Mouse (Mus musculus): ENCODE measurements around the gene Slx1b. TPM values are rescaled to one million over a fixed set of nuclear protein-coding genes. Genes with fewer than 3 reads are reported as not detected.

The Slx1b gene
- polyA plus RNA-seq, 1 experiment: 9.5 TPM

DNA sequence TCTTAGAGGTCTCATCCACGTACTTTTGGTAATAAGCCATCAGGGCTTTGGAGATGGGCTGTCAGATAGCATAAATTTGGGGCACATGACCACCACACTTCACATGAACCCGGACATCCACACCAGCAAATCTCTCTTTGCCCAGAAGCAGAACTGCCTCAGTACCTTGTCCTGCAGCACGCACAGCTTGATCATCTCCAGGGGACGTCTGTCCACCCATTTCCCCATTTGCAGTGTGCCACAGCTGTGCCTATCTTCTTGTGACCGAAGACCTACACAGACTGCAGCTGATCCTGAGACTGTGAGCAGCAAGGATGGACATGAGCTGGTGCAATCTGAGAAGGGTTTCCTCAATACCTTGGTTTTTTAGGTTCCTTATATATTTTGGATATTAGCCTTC, 30.1 kb upstream of the Slx1b start:
- Histone ChIP-seq H3K4me3 (ENCODE audit: control insufficient read depth, low read depth, low read length) (no peak overlapping the region), H3K27ac (ENCODE audit: control insufficient read depth, insufficient read depth, low read depth, low read length) (no peak overlapping the region)
- TF ChIP-seq CTCF (IDR thresholded peaks at IDR 0.05; ENCODE audit: control insufficient read depth, insufficient read depth, insufficient replicate concordance, low read depth, low read length): no peak
- no peak for TF ChIP-seq POLR2A (IDR thresholded peaks at IDR 0.05; ENCODE audit: control insufficient read depth, low read depth, low read length)

DNA sequence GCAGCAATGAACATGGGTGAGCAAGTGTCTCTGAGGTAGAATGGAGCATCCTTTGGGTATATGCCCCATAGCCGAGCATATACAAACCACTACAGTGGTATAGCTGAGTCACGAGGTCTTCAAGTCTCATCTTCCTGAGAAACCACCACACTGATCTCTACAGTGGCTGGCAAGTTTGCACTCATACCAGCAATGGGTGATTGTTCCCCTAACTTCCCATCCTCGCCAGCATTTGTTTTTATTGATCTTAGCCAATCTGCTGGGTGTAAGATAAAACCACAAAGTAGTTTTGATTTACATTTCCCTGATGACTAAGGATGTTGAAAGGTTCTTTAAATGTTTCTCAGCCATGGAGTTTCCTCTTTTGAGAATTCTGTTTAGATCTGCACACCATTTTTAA, 29.5 kb upstream of the Slx1b start:
- Histone ChIP-seq H3K4me1 (ENCODE audit: control insufficient read depth, insufficient read depth, low read length) (no peaks in the 10 kb centered on the region), H3K27me3 (ENCODE audit: control insufficient read depth, insufficient read depth, low read length) (no peaks in the 10 kb centered on the region), H3K36me3 (ENCODE audit: control insufficient read depth, insufficient read depth, low read length) (no peaks in the 10 kb centered on the region), H3K27ac (ENCODE audit: control insufficient read depth, insufficient read depth, low read depth, low read length) (no peak overlapping the region), H3K4me3 (ENCODE audit: control insufficient read depth, low read depth, low read length) (no peak overlapping the region)
- no peak for TF ChIP-seq POLR2A (IDR thresholded peaks at IDR 0.05; ENCODE audit: control insufficient read depth, low read depth, low read length)
- no peak for TF ChIP-seq CTCF (IDR thresholded peaks at IDR 0.05; ENCODE audit: control insufficient read depth, insufficient read depth, insufficient replicate concordance, low read depth, low read length)

More for the DNA sequence above, 30.1 kb upstream of the Slx1b start:
- Histone ChIP-seq H3K4me1 (ENCODE audit: control insufficient read depth, insufficient read depth, low read length) (no peaks in the 10 kb centered on the region), H3K27me3 (ENCODE audit: control insufficient read depth, insufficient read depth, low read length) (no peaks in the 10 kb centered on the region), H3K36me3 (ENCODE audit: control insufficient read depth, insufficient read depth, low read length) (no peaks in the 10 kb centered on the region)

DNA sequence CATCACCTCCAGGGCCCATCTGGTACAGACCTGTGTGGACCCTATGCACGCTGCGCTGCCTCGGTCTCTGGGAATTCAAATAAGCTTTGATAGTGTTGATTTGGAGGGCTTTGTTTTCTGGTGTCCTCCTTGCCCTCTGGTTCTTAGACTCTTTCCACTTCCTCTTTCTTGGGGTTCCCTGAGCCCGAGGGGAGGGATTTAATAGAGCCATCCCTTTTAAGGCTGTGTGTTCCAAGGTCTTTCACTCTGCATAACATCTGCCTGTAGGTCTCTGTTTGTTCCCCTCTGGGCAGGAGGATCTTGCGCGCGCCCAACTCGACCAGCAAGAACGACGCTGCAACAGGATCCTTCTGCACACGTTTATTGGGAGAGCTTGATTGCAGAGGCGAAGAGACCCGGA, 26.1 kb upstream of the Slx1b start:
- Histone ChIP-seq H3K4me3 (ENCODE audit: control insufficient read depth, low read depth, low read length) (no peak overlapping the region), H3K36me3 (ENCODE audit: control insufficient read depth, insufficient read depth, low read length) (no peaks in the 10 kb centered on the region), H3K4me1 (ENCODE audit: control insufficient read depth, insufficient read depth, low read length) (no peaks in the 10 kb centered on the region), H3K27ac (ENCODE audit: control insufficient read depth, insufficient read depth, low read depth, low read length) (no peak overlapping the region), H3K27me3 (ENCODE audit: control insufficient read depth, insufficient read depth, low read length) (no peaks in the 10 kb centered on the region)
- TF ChIP-seq POLR2A (IDR thresholded peaks at IDR 0.05; ENCODE audit: control insufficient read depth, low read depth, low read length) (no peak), CTCF (IDR thresholded peaks at IDR 0.05; ENCODE audit: control insufficient read depth, insufficient read depth, insufficient replicate concordance, low read depth, low read length) (no peak)

DNA sequence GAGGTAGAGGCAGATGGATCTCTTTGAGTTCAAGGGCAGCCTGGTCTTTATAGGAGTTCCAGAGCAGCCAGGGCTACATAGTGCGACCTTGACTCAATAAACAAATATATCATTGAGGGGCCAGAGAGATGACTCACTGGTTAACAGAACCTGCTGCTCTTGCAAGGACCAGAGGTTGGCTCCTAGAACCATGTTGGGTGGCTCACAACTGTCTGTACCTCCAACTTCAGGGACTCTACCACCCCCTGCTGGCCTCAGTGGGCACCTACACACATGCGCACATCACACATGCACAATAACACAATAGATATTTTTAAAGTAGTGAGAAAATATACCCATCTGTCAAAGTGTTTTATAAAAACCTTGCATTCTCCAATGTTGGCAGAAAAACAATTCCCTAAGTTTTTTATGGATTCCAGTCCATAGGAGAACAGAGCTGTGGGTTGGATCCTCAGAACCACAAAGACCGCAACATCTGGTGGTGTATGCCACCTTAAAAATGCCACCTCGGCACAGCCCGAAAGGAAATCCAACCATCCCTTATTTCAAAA, 23.3 kb upstream of the Slx1b start:
- no peak overlapping the region for H3K27ac ChIP-seq (ENCODE audit: control insufficient read depth, insufficient read depth, low read depth, low read length)
- no peak overlapping the region for H3K4me3 ChIP-seq (ENCODE audit: control insufficient read depth, low read depth, low read length)
- no peaks in the 10 kb centered on the region for H3K4me1 ChIP-seq (ENCODE audit: control insufficient read depth, insufficient read depth, low read length)
- no peaks in the 10 kb centered on the region for H3K36me3 ChIP-seq (ENCODE audit: control insufficient read depth, insufficient read depth, low read length)
- TF ChIP-seq CTCF (IDR thresholded peaks at IDR 0.05; ENCODE audit: control insufficient read depth, insufficient read depth, insufficient replicate concordance, low read depth, low read length) (peak; percentile 63; the same call in 1 of the 2 replicates), POLR2A (IDR thresholded peaks at IDR 0.05; ENCODE audit: control insufficient read depth, low read depth, low read length) (no peak)
- H3K27me3 ChIP-seq (ENCODE audit: control insufficient read depth, insufficient read depth, low read length): no peaks in the 10 kb centered on the region

DNA sequence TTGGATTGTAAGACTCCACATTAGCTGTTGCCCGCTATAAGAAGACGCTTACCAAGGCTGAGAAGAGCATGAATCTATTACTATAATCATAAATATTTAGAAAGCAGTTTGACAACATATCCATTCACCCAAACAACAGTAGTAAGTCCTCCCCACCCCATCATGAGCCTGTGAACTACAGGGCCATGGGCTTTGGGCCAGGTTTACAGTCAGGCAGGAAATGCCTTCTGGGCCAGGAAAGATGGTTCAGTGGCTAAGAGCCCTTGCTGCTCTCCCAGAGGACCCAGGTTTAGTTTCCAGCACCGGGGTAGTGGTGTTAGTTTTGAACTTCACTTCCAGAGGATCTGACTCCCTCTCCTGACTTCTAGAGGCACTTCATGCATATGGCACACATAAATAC, 22.0 kb upstream of the Slx1b start:
- Histone ChIP-seq H3K27me3 (ENCODE audit: control insufficient read depth, insufficient read depth, low read length) (no peaks in the 10 kb centered on the region), H3K4me3 (ENCODE audit: control insufficient read depth, low read depth, low read length) (no peak overlapping the region), H3K4me1 (ENCODE audit: control insufficient read depth, insufficient read depth, low read length) (no peaks in the 10 kb centered on the region), H3K36me3 (ENCODE audit: control insufficient read depth, insufficient read depth, low read length) (no peaks in the 10 kb centered on the region), H3K27ac (ENCODE audit: control insufficient read depth, insufficient read depth, low read depth, low read length) (no peak overlapping the region)
- no peak for TF ChIP-seq CTCF (IDR thresholded peaks at IDR 0.05; ENCODE audit: control insufficient read depth, insufficient read depth, insufficient replicate concordance, low read depth, low read length)
- no peak for TF ChIP-seq POLR2A (IDR thresholded peaks at IDR 0.05; ENCODE audit: control insufficient read depth, low read depth, low read length)

DNA sequence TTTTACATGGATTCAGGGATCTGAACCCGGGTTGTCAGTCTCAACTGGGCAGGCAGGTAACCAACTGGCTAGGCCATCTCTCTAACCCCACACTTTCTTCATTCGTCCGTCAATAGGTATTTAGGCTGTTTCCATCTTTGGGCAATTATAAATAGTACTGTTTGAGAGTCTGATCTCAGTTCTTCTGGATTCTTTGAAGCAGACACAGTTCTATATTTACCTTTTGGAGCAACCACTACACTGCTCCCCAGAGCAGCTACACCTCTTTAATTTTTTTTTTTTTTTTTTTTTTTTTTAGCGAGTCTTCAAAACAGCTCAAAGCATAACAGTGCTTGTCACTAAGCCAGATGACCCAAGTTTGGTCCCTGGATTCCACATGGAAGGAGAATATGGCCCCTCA, 20.1 kb upstream of the Slx1b start:
- no peaks in the 10 kb centered on the region for H3K4me1 ChIP-seq (ENCODE audit: control insufficient read depth, insufficient read depth, low read length)
- TF ChIP-seq POLR2A (IDR thresholded peaks at IDR 0.05; ENCODE audit: control insufficient read depth, low read depth, low read length): no peak
- TF ChIP-seq CTCF (IDR thresholded peaks at IDR 0.05; ENCODE audit: control insufficient read depth, insufficient read depth, insufficient replicate concordance, low read depth, low read length): no peak
- no peaks in the 10 kb centered on the region for H3K27me3 ChIP-seq (ENCODE audit: control insufficient read depth, insufficient read depth, low read length)
- H3K36me3 ChIP-seq (ENCODE audit: control insufficient read depth, insufficient read depth, low read length): no peaks in the 10 kb centered on the region
- H3K27ac ChIP-seq (ENCODE audit: control insufficient read depth, insufficient read depth, low read depth, low read length): no peak overlapping the region
- H3K4me3 ChIP-seq (ENCODE audit: control insufficient read depth, low read depth, low read length): no peak overlapping the region

DNA sequence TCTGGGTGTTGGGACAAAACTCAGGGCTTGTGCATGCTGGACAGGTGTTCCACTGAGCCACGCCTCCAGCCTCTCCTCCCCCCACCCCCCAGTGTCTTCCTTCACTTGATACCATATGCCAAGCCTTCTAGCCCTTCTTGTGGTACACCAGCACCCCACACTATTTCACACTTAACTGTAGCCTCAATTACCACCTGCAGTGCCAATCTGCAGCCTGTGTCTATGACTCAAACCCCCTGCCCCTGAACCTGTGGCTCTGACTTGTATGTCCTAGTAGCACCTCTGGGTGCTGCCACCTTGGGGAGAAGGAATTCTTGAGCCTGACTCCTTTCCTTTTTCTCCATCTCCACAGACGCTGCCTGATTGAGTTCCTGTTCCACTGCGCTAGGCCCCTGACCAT, 16.3 kb upstream of the Slx1b start:
- H3K27ac ChIP-seq (ENCODE audit: control insufficient read depth, insufficient read depth, low read depth, low read length): no peak overlapping the region
- H3K36me3 ChIP-seq (ENCODE audit: control insufficient read depth, insufficient read depth, low read length): no peaks in the 10 kb centered on the region
- no peak overlapping the region for H3K4me3 ChIP-seq (ENCODE audit: control insufficient read depth, low read depth, low read length)
- H3K4me1 ChIP-seq (ENCODE audit: control insufficient read depth, insufficient read depth, low read length): no peaks in the 10 kb centered on the region
- H3K27me3 ChIP-seq (ENCODE audit: control insufficient read depth, insufficient read depth, low read length): no peaks in the 10 kb centered on the region
- TF ChIP-seq CTCF (IDR thresholded peaks at IDR 0.05; ENCODE audit: control insufficient read depth, insufficient read depth, insufficient replicate concordance, low read depth, low read length) (no peak), POLR2A (IDR thresholded peaks at IDR 0.05; ENCODE audit: control insufficient read depth, low read depth, low read length) (no peak)

DNA sequence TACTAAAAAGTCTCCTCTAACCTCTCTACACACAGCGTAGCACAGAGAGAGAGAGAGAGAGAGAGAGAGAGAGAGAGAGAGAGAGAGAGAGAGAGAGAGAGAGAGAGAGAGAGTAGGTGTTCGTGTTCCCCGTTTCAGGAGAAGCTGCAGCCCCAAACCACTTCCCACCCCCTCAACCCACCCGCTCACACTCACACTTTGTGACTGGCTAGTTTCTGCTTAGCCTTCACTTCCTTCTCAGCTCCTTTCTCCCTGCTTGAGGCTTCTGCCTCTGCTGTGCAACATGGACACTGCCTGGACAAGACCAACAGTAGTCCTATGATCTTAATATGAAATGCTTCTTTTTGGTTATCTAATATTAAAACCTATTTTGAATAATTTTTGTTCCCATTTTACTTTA, 14.7 kb upstream of the Slx1b start:
- no peak overlapping the region for H3K4me3 ChIP-seq (ENCODE audit: control insufficient read depth, low read depth, low read length)
- no peaks in the 10 kb centered on the region for H3K36me3 ChIP-seq (ENCODE audit: control insufficient read depth, insufficient read depth, low read length)
- H3K4me1 ChIP-seq (ENCODE audit: control insufficient read depth, insufficient read depth, low read length): no peaks in the 10 kb centered on the region
- no peak for TF ChIP-seq POLR2A (IDR thresholded peaks at IDR 0.05; ENCODE audit: control insufficient read depth, low read depth, low read length)
- no peak for TF ChIP-seq CTCF (IDR thresholded peaks at IDR 0.05; ENCODE audit: control insufficient read depth, insufficient read depth, insufficient replicate concordance, low read depth, low read length)
- no peak overlapping the region for H3K27ac ChIP-seq (ENCODE audit: control insufficient read depth, insufficient read depth, low read depth, low read length)
- no peaks in the 10 kb centered on the region for H3K27me3 ChIP-seq (ENCODE audit: control insufficient read depth, insufficient read depth, low read length)

All from testis, adult 2 months (tissue).